21 mouse cellular contexts compared by ENCODE assay signal in genomic region chr4:142983295-142983624, GRCm38 (mm10).
A peak's percentile ranks its signal among the peaks of the same experiment; 100 is the strongest.
DNase-seq lines count a peak whose midpoint lies in the region; ATAC-seq and TF ChIP-seq lines count a peak whose summit lies in the region.
"Had no signal": no experiment of that assay in that cellular context is flagged by ENCODE, and none has a peak within 500 bp of the region (broad histone marks: within the 10 kb centered on the region; RNA-seq: fewer than 3 reads in every experiment).

No protein-coding gene starts in this region.

- 0 out of 2 replicates have a peak overlapping the region, but pooled peaks have one; percentile 2 for H3K9ac ChIP-seq in forebrain, embryonic 14.5 days (ENCODE audit: low read length)
- no peak overlapping the region for H3K9ac ChIP-seq in forebrain, embryonic 12.5 days
- H3K9ac ChIP-seq in hindbrain, postnatal 0 days (replicated peaks; ENCODE audit: low read length) = 0 out of 2 replicates have a peak overlapping the region, but pooled peaks have one; percentile 10
- H3K9ac ChIP-seq: liver, embryonic 15.5 days had no signal

- no peaks in the 10 kb centered on the region for H3K9me3 ChIP-seq in forebrain, embryonic 14.5 days (replicated peaks; ENCODE audit: control insufficient read depth, low read length)
- H3K9me3 ChIP-seq in forebrain, embryonic 12.5 days = no peaks in the 10 kb centered on the region
- no peaks in the 10 kb centered on the region for H3K9me3 ChIP-seq in hindbrain, postnatal 0 days (ENCODE audit: low read length)
- H3K9me3 ChIP-seq: forebrain, embryonic 10.5 days; limb, embryonic 10.5 days; liver, embryonic 15.5 days had no signal

- no peaks in the 10 kb centered on the region for H3K27me3 ChIP-seq in forebrain, embryonic 14.5 days (replicated peaks; ENCODE audit: control insufficient read depth, insufficient read depth, low read length)
- H3K27me3 ChIP-seq in forebrain, embryonic 12.5 days = no peaks in the 10 kb centered on the region; the same call in 1 of the 2 replicates
- no peaks in the 10 kb centered on the region for H3K27me3 ChIP-seq in hindbrain, postnatal 0 days (ENCODE audit: insufficient read depth, low read length)
- H3K27me3 ChIP-seq: liver, embryonic 15.5 days had no signal

- DNase-seq in forebrain, embryonic 14.5 days (ENCODE audit: low spot score) = no peak
- peak; percentile 34 for DNase-seq in retina, embryonic 14.5 days (ENCODE audit: low spot score)
- no peak for DNase-seq in retina, postnatal 1 day
- DNase-seq in hindbrain, postnatal 0 days (ENCODE audit: low spot score) = no peak
- DNase-seq in cerebellum, adult 9-11 months = no peak
- no peak for DNase-seq in frontal cortex, postnatal 14 days (ENCODE audit: low spot score in 2 of 2)
- DNase-seq: adrenal gland, postnatal 36 days; cerebellum, adult 9-10 months; gastrocnemius, adult 2 months; kidney, adult 11 months; layer of hippocampus, adult 9-11 months; liver; lung, postnatal 4 days; right cerebral cortex, postnatal 25 days; spleen, adult 18-20 months had no signal

- no peak for TF ChIP-seq CTCF in hindbrain, postnatal 0 days (IDR thresholded peaks at IDR 0.05; ENCODE audit: low read depth)

- ATAC-seq in forebrain, embryonic 14.5 days = no peak
- no peak for ATAC-seq in forebrain, embryonic 12.5 days (ENCODE audit: low FRiP score)
- ATAC-seq in hindbrain, postnatal 0 days = no peak
- ATAC-seq: CD4-positive, CD25-positive, alpha-beta regulatory T cell, adult 4 months had no signal

- peaks cover 7% of the 10 kb centered on the region for H3K4me1 ChIP-seq in forebrain, embryonic 14.5 days (ENCODE audit: control insufficient read depth, insufficient read depth, low read length)
- H3K4me1 ChIP-seq in forebrain, embryonic 12.5 days = peaks cover 16% of the 10 kb centered on the region
- peaks cover 9% of the 10 kb centered on the region; the same call in 1 of the 2 replicates for H3K4me1 ChIP-seq in hindbrain, postnatal 0 days (ENCODE audit: insufficient read depth, low read length)
- H3K4me1 ChIP-seq: limb, embryonic 10.5 days; liver, embryonic 15.5 days had no signal

- no peak overlapping the region for H3K4me3 ChIP-seq in forebrain, embryonic 14.5 days (ENCODE audit: low read depth, low read length)
- H3K4me3 ChIP-seq in forebrain, embryonic 12.5 days (replicated peaks) = no peak overlapping the region
- H3K4me3 ChIP-seq in hindbrain, postnatal 0 days (ENCODE audit: low read length) = no peak overlapping the region
- H3K4me3 ChIP-seq: forebrain, embryonic 10.5 days; gastrocnemius, adult 2 months; limb, embryonic 10.5 days; liver, embryonic 15.5 days; myocyte had no signal

- no peak overlapping the region for H3K4me2 ChIP-seq in forebrain, embryonic 14.5 days (ENCODE audit: low read length)
- no peak overlapping the region for H3K4me2 ChIP-seq in forebrain, embryonic 12.5 days
- no peak overlapping the region for H3K4me2 ChIP-seq in hindbrain, postnatal 0 days (ENCODE audit: low read depth, low read length)
- H3K4me2 ChIP-seq: liver, embryonic 15.5 days had no signal

- WGBS in forebrain, embryonic 14.5 days = 42% methylated on average over 6 of the region's 6 CpGs
- WGBS in forebrain, embryonic 12.5 days = 49% methylated on average over 6 of the region's 6 CpGs
- 19% methylated on average over 6 of the region's 6 CpGs for WGBS in hindbrain, postnatal 0 days

- H3K27ac ChIP-seq in forebrain, embryonic 14.5 days (ENCODE audit: low read depth, low read length) = no peak overlapping the region
- H3K27ac ChIP-seq in forebrain, embryonic 12.5 days = no peak overlapping the region
- no peak overlapping the region for H3K27ac ChIP-seq in hindbrain, postnatal 0 days
- H3K27ac ChIP-seq: forebrain, embryonic 10.5 days; gastrocnemius, adult 2 months; limb, embryonic 10.5 days; liver, embryonic 15.5 days had no signal

- no peaks in the 10 kb centered on the region for H3K36me3 ChIP-seq in forebrain, embryonic 14.5 days (ENCODE audit: control insufficient read depth, insufficient read depth, low read length)
- no peaks in the 10 kb centered on the region for H3K36me3 ChIP-seq in forebrain, embryonic 12.5 days (replicated peaks)
- H3K36me3 ChIP-seq in hindbrain, postnatal 0 days (ENCODE audit: insufficient read depth, low read length) = no peaks in the 10 kb centered on the region
- H3K36me3 ChIP-seq: forebrain, embryonic 10.5 days; limb, embryonic 10.5 days; liver, embryonic 15.5 days had no signal
